Mouse (Mus musculus): ENCODE data around the gene Osbpl5.

Gene Osbpl5

GRCm38 (mm10) chr7:143753990-143754715 lies 2.6 kb downstream of the Osbpl5 start:
- peak; percentile 84 for DNase-seq (ENCODE audit: low read depth)

- no peak for DNase-seq (ENCODE audit: low read depth)
These were observed 4.2 kb downstream of the Osbpl5 start for GRCm38 (mm10) chr7:143752606-143753005.

DNA sequence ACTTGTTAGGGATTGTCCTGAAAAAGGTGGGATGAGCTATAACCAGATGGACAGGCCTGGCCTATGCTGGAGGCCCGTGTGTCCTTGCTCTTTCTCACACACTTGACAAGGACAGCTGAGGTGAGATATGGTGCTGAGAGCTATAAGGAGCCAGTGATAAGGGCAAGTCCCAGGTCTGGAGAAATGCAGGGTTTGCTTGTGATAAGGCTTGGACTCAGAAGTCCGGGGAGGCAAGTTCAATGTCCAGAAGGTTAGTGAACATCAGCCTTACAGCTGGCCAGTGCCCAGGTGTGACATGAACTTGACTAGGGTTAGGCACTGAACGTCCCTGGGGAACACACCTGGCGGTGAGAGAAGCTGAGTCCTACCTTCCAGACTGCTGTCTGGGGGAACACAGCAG lies 4.7 kb downstream of the Osbpl5 start:
- DNase-seq (ENCODE audit: low read depth) = no peak

DNA sequence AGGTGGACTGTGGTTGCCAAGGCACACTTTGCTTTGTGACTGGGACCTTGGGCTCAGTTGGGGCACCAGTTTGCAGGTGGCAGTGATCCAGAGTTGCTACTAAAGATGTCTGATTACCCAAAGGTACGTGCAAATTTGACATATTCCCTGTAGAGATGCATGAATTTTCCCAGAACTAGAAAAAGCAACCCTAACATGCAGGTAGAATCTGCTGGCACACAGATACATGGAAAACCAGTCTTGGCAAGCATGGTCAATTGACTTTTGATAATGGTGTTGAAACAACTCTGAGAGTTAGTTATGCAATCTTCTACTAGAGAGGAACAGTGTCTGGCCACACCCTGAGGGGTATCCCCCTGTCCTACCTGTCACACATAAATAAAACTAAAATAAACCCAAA lies 5.4 kb downstream of the Osbpl5 start:
- DNase-seq (ENCODE audit: low read depth) = no peak

GRCm38 (mm10) chr7:143749045-143749444 lies 7.7 kb downstream of the Osbpl5 start:
- no peak for DNase-seq (ENCODE audit: low read depth)

- DNase-seq (ENCODE audit: low read depth) = peak; percentile 89
These were observed 8.5 kb downstream of the Osbpl5 start for GRCm38 (mm10) chr7:143748041-143748868.

DNA sequence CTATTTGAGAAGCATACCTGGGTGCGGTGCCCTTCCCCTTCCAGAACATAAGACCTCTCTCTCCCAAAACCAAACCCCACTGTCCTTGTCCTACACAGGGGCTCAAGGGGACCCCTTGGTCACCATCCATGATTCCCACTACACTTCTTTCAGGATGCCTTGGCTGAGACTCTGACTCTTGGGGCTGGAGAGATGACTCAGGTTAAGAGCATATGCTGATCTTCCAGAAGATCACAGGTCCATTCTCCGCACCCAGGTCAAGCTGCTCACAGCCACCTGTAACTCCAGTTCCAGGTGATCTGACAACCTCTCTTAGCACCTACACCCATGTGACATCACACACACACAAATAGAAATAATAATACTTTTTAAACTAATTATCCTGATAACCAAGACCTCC lies 16.1 kb downstream of the Osbpl5 start:
- no peak for DNase-seq (ENCODE audit: low read depth)

DNA sequence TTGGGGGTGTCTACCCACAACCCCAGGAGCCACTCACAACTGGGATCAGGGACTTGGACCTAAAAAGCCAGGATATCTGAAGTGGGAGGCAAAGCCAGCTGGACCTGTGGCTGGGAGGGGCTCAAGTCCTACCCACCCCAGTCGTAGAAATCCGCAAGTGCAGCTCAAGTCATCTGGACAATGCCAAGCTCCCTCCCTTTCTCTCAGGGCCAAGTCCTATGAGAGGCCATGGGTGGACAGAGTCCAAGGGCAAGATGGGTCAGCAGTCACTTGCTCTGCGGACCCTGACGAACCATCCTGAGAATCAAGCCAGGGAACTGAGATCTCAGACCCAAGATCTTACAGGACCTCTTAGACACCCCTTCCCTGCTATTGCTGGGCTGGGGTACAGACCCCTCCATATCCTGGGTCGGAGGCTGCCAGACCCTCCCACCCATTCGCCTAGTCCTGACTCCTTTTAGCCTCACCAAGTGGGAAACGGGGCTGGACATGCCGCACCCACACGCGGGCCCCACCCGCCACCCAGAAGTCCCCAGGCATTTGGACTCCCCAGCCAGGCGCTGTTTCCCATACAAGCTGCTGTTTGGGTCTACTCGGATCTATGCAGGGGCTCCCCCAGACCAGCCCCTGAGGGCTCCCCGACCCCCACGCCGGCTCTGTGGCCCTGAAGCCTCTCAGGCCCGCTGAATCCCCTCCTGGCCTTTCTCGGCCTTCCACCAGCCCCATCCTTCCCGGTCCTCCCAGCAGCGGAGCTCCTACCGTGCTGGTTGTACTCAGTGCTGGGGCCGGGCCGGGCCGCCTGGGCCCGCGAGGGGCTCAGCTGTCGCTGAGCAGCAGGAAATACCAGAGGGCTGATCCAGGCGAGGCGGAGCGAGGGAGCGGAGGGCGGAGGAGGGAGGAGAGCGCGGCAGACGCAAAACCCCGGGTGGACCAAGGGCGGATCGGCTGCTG lies 17.0 kb downstream of the Osbpl5 start:
- peak; percentile 64 for DNase-seq (ENCODE audit: low read depth)

- no peak for DNase-seq (ENCODE audit: low read depth)
These were observed 18.2 kb downstream of the Osbpl5 start for GRCm38 (mm10) chr7:143738601-143739006.

GRCm38 (mm10) chr7:143738194-143738593 lies 18.6 kb downstream of the Osbpl5 start:
- no peak for DNase-seq (ENCODE audit: low read depth)

GRCm38 (mm10) chr7:143733746-143734145 lies 23.0 kb downstream of the Osbpl5 start:
- DNase-seq (ENCODE audit: low read depth) = no peak

GRCm38 (mm10) chr7:143729886-143730285 lies 26.9 kb downstream of the Osbpl5 start:
- no peak for DNase-seq (ENCODE audit: low read depth)

- no peak for DNase-seq (ENCODE audit: low read depth)
These were observed 30.4 kb downstream of the Osbpl5 start for GRCm38 (mm10) chr7:143726396-143726795.

DNA sequence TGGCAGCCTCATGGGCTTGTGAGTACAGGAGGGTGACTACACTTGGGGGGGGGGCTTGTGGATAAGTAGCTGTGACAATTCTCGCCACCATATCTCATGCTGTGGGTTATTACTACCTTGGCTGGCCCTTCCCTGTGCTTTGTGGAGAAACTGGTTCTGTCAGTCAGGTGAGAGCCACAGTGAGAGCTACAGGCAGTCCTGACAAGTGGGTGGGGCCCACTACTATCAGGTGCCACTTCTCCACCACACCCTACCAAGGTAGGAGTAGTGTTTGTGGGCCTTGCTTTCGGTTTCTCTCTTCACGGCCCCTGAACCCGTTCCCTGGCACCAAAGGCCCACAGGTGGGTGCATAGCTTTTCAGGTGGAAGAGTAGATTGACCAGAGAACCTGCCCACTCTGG lies 32.9 kb downstream of the Osbpl5 start:
- peak; percentile 50 for DNase-seq (ENCODE audit: low read depth)

DNA sequence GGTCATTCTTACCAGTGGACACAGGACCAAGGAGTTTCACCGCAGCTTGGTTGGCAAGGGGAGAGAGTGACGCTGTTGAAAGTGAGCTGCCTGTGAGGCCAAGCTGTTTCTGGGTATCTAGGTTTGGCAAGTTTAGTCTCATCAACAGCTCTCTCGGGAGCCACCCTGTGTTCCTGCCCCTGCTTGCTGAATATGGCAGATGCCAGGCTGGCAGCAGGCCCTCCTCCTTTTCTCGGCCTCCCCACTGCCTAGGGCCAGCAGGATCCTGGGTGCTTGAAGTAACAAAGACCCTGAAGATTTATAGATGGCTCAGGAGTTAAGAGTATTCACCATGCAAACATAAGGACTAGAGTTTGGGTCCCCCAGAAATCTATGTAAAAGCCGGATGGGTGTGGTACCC lies 34.1 kb downstream of the Osbpl5 start:
- DNase-seq (ENCODE audit: low read depth) = no peak

GRCm38 (mm10) chr7:143717811-143718210 lies 39.0 kb downstream of the Osbpl5 start:
- DNase-seq (ENCODE audit: low read depth) = no peak

- DNase-seq (ENCODE audit: low read depth) = peak; percentile 69
These were observed 43.4 kb downstream of the Osbpl5 start for GRCm38 (mm10) chr7:143713421-143713820.

DNA sequence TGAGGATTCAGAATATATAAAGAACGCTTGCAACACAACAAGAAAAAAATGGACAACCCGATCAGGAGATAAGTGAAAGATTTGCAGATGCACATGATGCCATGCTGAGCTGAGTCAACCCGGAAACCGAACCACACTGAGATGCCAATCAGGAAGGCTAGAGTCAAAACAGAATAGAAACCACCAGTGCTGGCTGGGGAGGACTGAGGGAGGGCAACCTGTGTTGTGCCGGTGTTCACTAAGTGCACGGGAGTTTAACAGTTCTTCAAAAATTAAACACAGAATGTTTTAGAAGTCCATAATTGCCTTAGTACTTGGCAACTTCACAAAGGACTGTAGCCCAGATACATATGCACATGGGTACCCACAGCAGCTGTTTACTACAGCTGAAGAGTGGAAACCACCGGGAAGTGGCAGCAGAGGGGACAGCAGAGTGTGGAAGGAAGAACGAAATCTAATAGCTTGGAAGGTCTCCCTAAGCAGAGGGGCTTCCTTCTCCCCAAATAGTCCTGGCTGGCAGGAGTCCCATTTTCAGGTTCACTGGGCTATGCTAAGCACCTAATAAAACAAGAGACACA lies 43.9 kb downstream of the Osbpl5 start:
- DNase-seq (ENCODE audit: low read depth) = peak; percentile 90

- DNase-seq (ENCODE audit: low read depth) = no peak
These were observed 44.8 kb downstream of the Osbpl5 start for GRCm38 (mm10) chr7:143712023-143712422.

- DNase-seq (ENCODE audit: low read depth) = no peak
These were observed 45.4 kb downstream of the Osbpl5 start for GRCm38 (mm10) chr7:143711381-143711780.

DNA sequence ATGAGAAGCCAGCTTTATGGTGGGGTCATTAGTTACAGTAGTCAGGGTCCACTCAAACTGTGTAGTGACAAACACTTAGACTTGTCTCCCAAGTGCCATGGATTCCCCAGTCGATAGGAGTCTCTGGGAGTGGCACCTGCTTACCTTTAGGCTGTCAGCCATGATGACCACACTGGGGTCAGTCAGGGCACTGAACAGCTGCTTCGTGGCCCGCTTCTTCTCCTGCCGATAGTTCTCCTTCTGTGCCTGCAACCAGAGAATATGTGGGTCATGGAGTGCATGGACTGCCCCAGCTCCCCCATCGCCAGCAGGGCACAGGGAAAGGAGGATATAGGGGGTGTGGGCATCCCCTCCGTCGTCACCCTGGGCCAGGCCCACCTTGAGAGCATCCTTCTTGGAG lies 47.4 kb downstream of the Osbpl5 start:
- DNase-seq (ENCODE audit: low read depth) = no peak
